Mouse (Mus musculus) embryo, embryonic 10.5 days (tissue): ENCODE data around the gene Gmfb.
"Not testable (repeated sequence)": the region's sequence is repeated elsewhere in the genome, so short reads cannot be mapped to it uniquely, and the experiment has no call there.

Experiments used
- DNase-seq: peaks from one replicate; pipeline ENCODE4 v3.0.0-alpha.2; 2015; ENCODE audit warnings: low spot score

Gmfb gene

DNA sequence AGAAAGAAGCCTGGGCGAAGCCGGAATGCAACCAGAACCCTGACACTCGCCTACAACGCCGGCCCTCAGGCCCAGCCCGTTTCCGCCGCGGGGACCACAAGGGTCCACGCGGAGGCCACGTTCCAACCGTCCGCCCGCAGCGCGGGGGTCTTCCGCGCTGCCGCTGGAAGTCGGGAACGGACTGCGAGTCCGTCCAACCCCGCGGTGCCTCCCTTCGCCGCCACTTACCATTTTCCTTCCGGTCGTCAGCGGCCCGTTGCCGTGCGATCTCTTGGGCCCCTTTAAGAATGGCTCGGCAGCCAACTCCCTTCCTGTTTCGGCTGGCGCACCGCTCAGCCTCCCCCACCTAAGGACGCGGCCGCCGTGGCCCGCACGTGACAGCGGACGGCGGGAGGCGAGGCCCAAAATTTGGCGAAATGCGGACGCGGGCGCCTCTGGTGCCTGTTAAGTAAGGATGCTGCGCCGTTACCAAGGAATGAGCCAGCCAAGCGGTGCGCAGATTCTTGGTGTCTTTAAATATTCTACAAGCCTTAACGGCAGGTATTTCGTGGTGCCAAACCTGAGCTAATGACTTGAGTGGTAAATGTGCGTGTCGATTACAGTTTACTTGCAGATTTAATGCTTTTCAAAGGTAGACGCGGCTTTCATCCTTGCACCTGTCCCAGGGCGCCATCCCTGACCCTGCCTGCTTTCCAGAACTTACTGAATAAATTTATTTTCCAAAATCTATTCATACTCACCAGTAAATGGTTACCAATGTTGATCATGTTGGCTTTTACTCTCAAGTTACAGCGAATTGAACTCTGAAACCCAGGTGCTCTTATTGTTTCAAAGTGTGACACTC, at the start of gene Gmfb:
Gmfb (minus strand) TSS at position 370 of the 844 bp plus-strand sequence.
- DNase-seq, result peak; percentile 94

GRCm38 (mm10) chr14:46862922-46863321, 40.9 kb upstream of the Gmfb start:
- DNase-seq, result no peak

DNA sequence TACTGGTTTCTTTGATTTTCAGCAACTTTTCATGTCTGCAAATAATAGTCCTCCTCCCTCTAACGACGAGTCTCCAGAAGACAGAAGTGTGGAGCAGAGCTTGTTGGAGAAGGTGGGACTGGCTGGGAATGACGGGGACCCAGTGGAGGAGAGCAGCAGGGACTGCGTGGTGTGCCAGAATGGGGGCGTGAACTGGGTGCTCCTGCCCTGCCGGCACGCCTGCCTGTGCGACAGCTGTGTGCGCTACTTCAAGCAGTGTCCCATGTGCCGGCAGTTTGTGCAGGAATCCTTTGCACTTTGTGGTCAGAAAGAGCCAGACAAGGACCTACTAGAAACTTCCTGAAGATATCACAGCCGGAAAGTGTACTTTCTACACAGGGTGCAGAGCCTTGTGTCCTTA, 31.6 kb upstream of the Gmfb start:
- no peak for DNase-seq

GRCm38 (mm10) chr14:46849769-46850168, 27.7 kb upstream of the Gmfb start:
- no peak for DNase-seq

- DNase-seq, result no peak
Measured at GRCm38 (mm10) chr14:46848736-46849135, 26.7 kb upstream of the Gmfb start.

GRCm38 (mm10) chr14:46848063-46848590, 26.1 kb upstream of the Gmfb start:
- DNase-seq, result no peak

DNA sequence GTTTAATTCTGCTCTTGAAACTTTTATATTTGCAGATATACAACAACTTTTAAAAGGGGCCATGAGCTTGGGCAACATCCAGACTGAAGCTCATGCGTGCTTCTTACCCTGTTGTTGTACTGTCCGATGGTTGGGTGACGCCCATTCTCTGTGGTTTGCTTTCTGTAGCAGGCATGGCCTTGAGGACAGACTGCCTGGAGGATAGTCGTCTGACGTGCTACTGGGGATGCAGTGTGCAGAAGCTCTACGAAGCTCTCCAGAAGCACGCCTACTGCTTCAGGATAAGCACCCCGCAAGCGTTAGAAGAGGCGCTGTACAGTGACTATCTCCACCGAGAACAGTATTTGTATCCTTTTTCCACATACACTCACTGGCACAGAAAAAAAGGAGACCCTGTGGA, 23.7 kb upstream of the Gmfb start:
- no peak for DNase-seq

GRCm38 (mm10) chr14:46839326-46839725, 17.3 kb upstream of the Gmfb start:
- no peak for DNase-seq

- DNase-seq, result peak; percentile 48
Measured at GRCm38 (mm10) chr14:46832354-46833272, 10.6 kb upstream of the Gmfb start.

GRCm38 (mm10) chr14:46831837-46832333, 9.8 kb upstream of the Gmfb start, which contains the start of gene Cgrrf1:
Gene Cgrrf1 (plus strand): TSS chr14:46832125.
- peak; percentile 99 for DNase-seq

GRCm38 (mm10) chr14:46831295-46831694, 9.3 kb upstream of the Gmfb start:
- peak; percentile 35 for DNase-seq

GRCm38 (mm10) chr14:46827430-46827829, 5.4 kb upstream of the Gmfb start:
- no peak for DNase-seq

DNA sequence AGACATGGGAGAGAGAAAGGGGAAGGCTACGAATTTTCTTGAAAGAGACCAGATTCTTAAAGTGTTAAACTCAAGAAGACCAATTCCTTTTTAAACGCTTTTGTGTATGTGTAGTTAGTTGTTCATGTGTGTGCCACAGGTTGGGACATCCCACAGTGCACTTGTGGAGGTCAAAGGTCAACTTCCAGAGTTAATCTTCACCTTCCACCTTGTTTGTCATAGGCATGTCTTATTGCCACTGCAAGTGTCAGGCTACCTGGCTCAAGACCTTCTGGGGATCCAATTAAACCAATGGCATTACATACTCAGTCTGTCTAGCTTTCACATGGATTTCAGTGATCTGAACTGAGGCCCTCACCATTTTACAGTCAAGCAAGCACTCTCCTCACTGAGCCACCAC, 2.0 kb upstream of the Gmfb start:
- DNase-seq, result no peak

DNA sequence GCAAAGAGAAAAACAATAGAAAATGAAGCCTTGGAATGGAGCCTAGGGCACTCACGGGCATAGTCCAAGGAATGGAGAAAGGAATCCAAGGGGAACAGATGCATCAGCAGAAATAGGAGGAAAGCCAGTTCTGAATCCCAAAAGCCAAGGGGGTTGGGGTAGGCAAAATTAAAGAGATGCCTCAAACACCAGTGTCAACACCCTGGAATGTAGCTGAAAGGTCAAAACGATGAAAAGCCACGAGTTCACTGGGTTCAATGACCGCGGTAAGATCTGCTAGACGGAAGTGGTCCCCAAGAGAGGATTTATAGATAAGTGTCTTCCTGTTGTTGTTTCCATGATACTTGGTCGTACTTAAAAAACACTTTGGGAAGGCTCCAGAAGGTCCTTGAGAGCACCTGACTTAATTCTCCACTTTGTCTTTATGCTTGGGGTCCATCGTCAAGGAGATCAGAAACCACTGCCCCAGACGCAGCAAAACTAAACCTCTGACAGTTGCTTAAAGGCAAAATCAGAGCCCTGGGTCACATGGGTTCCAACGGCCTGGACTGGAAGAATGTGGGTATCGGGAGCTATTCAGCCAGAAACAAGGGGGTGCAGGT, 670 bp downstream of the Gmfb start:
- DNase-seq, result peak; percentile 61

DNA sequence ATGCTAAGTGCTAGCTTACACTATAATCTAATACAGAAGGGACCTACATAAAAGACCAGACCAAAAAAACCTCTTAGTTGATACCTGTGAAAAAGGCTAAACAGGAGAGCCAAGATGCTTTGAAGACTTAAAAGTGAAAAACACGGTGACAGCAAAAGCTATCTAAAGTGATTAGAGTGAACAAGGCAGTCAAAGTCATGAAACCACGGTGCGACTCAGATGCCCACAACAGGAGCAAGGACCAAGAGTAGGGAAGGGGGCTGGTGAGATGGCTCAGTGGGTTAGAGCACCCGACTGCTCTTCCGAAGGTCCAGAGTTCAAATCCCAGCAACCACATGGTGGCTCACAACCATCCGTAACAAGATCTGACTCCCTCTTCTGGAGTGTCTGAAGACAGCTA, 2.1 kb downstream of the Gmfb start:
- DNase-seq, result not testable (repeated sequence)

DNA sequence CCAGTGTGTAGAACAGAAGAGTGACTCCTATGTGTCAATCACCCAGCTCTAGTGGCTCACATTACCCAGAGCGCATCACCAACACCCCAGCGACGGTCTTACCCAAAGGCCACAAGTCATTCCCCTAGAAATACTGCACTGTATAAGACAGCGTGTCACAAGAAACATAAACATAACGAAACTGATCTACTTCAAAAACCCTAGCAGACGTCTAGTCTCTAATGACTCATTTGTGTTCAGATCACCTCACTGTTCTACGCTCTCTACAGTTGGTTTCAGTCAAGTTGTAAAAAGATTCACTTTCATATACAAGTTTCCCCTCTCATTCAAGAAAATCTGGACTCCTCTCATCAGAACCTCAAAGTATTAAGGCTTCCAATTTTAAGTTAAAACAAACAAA, 3.3 kb downstream of the Gmfb start:
- no peak for DNase-seq

- DNase-seq, result no peak
Measured at GRCm38 (mm10) chr14:46816916-46817622, 5.0 kb downstream of the Gmfb start.

GRCm38 (mm10) chr14:46815640-46816039, 6.4 kb downstream of the Gmfb start:
- DNase-seq, result no peak

- DNase-seq, result no peak
Measured at GRCm38 (mm10) chr14:46807927-46808326, 14.1 kb downstream of the Gmfb start.

DNA sequence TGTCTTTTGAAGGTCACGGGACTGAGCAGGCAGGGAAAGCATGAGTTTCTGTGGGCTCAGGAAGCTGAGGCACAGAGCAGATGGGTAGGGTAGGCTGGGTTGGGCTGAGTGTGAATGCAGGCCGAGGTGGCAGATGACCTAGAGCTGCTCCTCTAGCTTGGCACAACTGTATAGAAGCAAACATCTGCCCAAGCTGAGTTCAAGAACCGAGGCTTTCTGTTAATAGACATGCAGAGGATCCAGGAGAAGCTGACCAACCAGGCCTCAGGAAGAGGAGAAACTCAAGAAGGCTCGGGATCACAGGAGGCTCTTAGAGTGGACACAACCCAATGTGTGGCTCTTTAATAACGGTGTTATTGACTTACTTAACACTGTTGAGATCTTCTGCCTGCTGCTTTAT, 15.9 kb downstream of the Gmfb start:
- no peak for DNase-seq

- DNase-seq, result no peak
Measured at GRCm38 (mm10) chr14:46803791-46804190, 18.3 kb downstream of the Gmfb start.
